Mouse (Mus musculus): ENCODE measurements around the gene Trhr2.

GRCm38 (mm10) chr8:122369665-122370064 is 9.1 kb upstream of the Trhr2 start:
- TF ChIP-seq HCFC1 (IDR thresholded peaks at IDR 0.05; ENCODE audit: borderline replicate concordance, insufficient read depth, low read length) (no peak), ZNF384 (IDR thresholded peaks at IDR 0.05; ENCODE audit: low read depth, low read length) (no peak)

Data from ES-E14 (cell line).